Mouse (Mus musculus): ENCODE results near the gene Slc20a1.

DNA sequence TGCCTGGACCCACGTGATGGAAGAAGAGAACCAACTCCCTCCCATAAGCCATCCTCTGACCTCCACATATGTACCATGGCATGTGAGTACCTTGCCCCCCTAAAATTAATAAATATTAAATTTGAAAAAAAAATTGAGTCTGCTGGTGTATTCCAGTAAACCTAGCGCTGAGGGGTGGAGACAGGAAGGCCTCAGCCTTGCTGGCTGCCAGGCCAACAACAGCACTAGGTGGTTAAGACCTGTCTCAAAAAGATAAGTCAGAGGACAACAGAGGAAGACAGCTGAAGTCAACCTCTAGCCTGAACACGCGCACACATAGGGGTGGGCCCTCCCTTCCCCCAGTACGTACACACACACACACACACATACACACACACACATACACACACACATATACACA lies 16.2 kb downstream of the Slc20a1 start:
- TF ChIP-seq CTCF (IDR thresholded peaks at IDR 0.05), result no peak
- TF ChIP-seq EP300 (IDR thresholded peaks at IDR 0.05), result no peak
